Mouse (Mus musculus) frontal cortex, postnatal 14 days (tissue): Measurements from ENCODE around the gene Ncln.
A peak's percentile ranks its signal among the peaks of the same experiment; 100 is the strongest.
"Not testable (repeated sequence)": the region's sequence is repeated elsewhere in the genome, so short reads cannot be mapped to it uniquely, and the experiment has no call there.

Source experiments
- DNase-seq, 2 experiments: peaks; one replicate each; pipeline ENCODE4 v3.0.0; 2022; ENCODE audit warnings: low spot score in 2 of 2

The Ncln gene

GRCm38 (mm10) chr10:81462415-81462804, 33.8 kb downstream of the Ncln start:
- DNase-seq, result peak in 1 of 2 experiments; percentile 14

GRCm38 (mm10) chr10:81461673-81462414, 34.3 kb downstream of the Ncln start:
- peak; percentile 2 to 18 for DNase-seq

DNA sequence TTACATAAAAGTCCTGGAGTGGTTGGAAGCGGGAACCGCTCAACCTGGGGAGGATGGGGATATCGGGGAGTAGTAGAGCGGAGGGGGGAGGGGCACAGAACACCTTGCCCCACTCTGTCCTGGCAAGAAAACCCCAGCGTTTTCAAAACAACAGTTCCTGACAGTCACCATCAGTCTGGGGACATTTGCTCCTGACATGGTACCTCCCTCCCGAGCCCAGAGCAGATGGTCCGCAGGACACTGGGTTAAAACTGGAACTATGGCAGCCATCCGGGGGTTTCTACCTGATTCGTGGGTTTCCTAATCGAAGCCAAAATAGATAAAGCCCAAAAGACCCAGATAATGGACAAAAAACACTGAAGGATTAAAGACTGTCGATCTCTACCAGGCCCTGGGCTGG, 35.2 kb downstream of the Ncln start:
- DNase-seq, result peak in 1 of 2 experiments; percentile 5

DNA sequence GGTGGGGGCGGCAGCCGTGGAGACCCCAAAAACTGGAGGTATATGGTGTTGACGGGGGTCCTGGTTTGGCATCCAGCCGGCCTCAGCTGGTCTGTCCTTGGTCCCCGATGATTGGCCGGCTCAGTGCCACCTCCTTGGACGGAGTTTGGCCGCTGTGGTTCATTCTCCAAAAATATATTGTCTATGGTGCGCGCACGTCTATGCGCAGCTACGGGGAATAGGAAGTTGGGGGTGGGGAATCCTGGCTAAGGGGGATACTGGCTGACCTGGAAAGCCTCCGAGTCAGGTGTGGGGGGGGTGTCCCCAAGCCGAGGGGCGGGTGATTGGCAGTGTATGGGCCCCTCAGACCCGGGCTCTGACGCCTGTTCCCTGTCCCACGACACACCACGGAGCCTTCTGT, 35.7 kb downstream of the Ncln start:
- peak in 1 of 2 experiments; percentile 7 for DNase-seq

GRCm38 (mm10) chr10:81459399-81459798, 36.8 kb downstream of the Ncln start:
- no peak for DNase-seq

DNA sequence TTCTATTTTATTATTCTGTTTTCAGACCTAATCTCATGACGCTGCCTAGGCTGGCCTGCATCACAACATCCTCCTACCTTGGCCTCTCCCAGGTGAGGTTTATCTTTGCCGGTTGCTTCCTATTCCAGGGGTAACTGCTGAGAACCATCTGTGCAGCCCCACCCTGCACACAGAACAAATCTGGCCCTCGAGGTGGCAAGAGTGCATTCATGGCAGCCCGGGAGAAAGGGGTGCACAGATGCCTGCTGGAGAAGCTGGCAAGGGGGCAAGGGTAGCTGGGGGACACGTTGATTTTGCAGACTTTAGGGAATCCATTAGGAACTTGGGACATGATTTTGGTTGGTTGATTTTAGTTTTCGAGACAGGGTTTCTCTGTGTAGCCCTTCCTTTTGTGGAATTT, 37.9 kb downstream of the Ncln start:
- DNase-seq, result peak; percentile 4 to 5

DNA sequence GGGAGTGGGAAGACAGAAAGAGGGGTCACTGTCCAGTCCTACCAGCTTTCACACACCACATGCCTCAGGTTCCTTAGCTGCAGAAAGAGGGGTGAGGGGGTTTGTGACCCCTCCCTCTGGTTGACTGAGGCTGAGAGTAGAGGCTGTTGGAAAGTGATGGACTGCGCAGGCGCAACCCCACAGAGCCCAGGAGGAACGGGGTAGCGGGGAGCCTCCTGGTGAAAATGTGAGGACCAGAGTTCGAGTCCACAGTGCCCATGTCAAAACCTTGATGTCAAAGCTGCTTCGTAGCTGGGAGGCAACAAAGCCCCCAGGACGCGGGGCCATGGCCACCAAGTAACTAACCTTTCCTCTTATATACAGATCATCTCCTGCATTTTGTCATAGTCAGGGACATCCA, 38.6 kb downstream of the Ncln start:
- DNase-seq, result peak; percentile 6 to 11

GRCm38 (mm10) chr10:81456983-81457563, 39.1 kb downstream of the Ncln start:
- DNase-seq, result peak in 1 of 2 experiments; percentile 3

GRCm38 (mm10) chr10:81455181-81455895, 40.9 kb downstream of the Ncln start, which contains the start of gene Nfic:
Gene Nfic (minus strand): TSS chr10:81455635.
- DNase-seq, result peak in 1 of 2 experiments; percentile 8

GRCm38 (mm10) chr10:81454106-81454505, 42.1 kb downstream of the Ncln start:
- DNase-seq, result peak in 1 of 2 experiments; percentile 2

DNA sequence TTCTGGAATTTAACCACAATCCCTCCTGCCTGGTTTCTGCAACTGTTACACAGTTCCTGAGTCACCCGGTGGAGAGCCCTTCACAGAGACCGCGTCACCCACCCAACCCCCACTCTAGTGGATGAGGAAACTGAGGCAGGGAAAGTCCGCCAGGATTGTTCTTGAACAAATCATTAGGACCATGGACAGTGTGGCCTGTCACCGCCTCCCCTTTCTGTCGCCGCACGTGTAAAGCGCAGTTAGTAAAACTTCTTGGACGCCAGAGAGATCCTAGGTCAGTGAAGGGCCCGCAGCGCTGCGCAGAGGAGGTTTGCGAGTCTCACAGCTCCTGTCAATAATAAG, 43.3 kb downstream of the Ncln start:
- peak in 1 of 2 experiments; percentile 7 for DNase-seq

GRCm38 (mm10) chr10:81452237-81452946, 43.8 kb downstream of the Ncln start:
- DNase-seq, result peak in 1 of 2 experiments; percentile 3

GRCm38 (mm10) chr10:81451365-81451745, 44.8 kb downstream of the Ncln start:
- peak in 1 of 2 experiments; percentile 2 for DNase-seq

GRCm38 (mm10) chr10:81450641-81451364, 45.4 kb downstream of the Ncln start:
- DNase-seq, result peak; percentile 3 to 5

DNA sequence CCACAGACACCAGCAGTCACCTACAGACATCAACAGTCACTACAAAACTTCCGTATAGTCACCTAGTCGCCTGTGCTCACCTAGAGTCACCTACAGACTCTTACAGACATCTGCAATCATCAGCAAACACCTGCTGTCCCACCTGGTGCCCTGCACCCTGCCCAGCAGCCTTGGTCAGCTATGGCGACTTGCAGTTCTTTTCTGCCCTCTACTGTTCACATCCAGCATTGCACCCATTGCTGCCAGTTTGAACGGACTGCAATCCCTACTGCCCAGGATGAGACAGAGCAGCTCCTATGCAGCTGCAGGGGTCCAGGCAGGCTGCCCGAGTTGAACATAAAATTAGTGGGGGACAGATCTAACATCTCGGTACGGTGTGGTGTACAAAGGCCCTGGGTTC, 46.1 kb downstream of the Ncln start:
- DNase-seq, result peak; percentile 40 to 74

GRCm38 (mm10) chr10:81445516-81445915, 50.7 kb downstream of the Ncln start:
- not testable (repeated sequence) for DNase-seq

- DNase-seq, result no peak
These were observed 55.2 kb downstream of the Ncln start for GRCm38 (mm10) chr10:81441019-81441418.
